Mouse (Mus musculus): ENCODE data around the gene Rbpjl. TPM values are rescaled to one million over a fixed set of nuclear protein-coding genes. Genes with fewer than 3 reads are reported as not detected.

Rbpjl gene
- polyA plus RNA-seq, 1 experiment from 2014 or later: 10.4 TPM

GRCm38 (mm10) chr2:164385927-164386763 lies 16.8 kb upstream of the Rbpjl start:
- H3K4me2 ChIP-seq (ENCODE audit: low read length): peak overlapping the region; percentile 22; the same call in 1 of the 2 replicates
- ATAC-seq (replicated peaks; ENCODE audit: low FRiP score, low TSS enrichment, low read depth) (peak; percentile 66), DNase-seq (ENCODE audit: low spot score) (peak; percentile 58)
- WGBS: 20% methylated on average over 18 of the region's 18 CpGs
- H3K36me3 ChIP-seq (ENCODE audit: control insufficient read depth, insufficient read depth, low read length): no peaks in the 10 kb centered on the region
- peaks cover 9% of the 10 kb centered on the region for H3K4me1 ChIP-seq (replicated peaks; ENCODE audit: control insufficient read depth, insufficient read depth, low read length)
- H3K9me3 ChIP-seq (ENCODE audit: control insufficient read depth, low read length): peaks cover 5% of the 10 kb centered on the region; the same call in 1 of the 2 replicates
- H3K4me3 ChIP-seq (ENCODE audit: low read depth, low read length): no peak overlapping the region
- no peak overlapping the region for H3K27ac ChIP-seq (ENCODE audit: low read depth)
- peaks cover 26% of the 10 kb centered on the region for H3K27me3 ChIP-seq (replicated peaks; ENCODE audit: control insufficient read depth, insufficient read depth, low read length)
- H3K9ac ChIP-seq (ENCODE audit: low read length): no peak overlapping the region

DNA sequence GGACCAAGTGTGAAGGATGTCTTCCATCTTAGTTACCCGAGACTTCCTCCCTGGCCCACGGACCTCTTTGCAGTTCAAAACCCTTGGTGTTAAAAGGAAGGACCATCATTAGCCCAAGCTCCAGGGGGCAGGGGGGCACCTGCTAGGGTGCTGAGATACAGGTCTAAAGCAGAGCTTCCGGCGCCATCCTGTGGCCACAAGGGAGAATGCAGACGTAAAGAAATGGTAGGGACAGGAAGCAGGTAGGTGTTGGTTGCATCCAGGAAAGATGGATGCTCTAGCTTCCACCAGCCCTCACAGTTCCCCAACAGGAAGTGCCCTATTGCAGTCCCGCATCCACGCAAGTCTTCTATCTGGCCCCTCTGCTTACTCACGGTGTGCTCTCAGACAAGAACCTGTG lies 16.0 kb upstream of the Rbpjl start:
- ATAC-seq (replicated peaks; ENCODE audit: low FRiP score, low TSS enrichment, low read depth) (no peak), DNase-seq (ENCODE audit: low spot score) (peak; percentile 60)
- Histone ChIP-seq H3K27ac (ENCODE audit: low read depth) (no peak overlapping the region), H3K9ac (ENCODE audit: low read length) (no peak overlapping the region), H3K27me3 (replicated peaks; ENCODE audit: control insufficient read depth, insufficient read depth, low read length) (peaks cover 26% of the 10 kb centered on the region), H3K4me3 (ENCODE audit: low read depth, low read length) (no peak overlapping the region), H3K36me3 (ENCODE audit: control insufficient read depth, insufficient read depth, low read length) (no peaks in the 10 kb centered on the region), H3K9me3 (ENCODE audit: control insufficient read depth, low read length) (peaks cover 5% of the 10 kb centered on the region; the same call in 1 of the 2 replicates), H3K4me1 (replicated peaks; ENCODE audit: control insufficient read depth, insufficient read depth, low read length) (peaks cover 9% of the 10 kb centered on the region), H3K4me2 (ENCODE audit: low read length) (no peak overlapping the region)
- 15% methylated on average over 8 of the region's 8 CpGs for WGBS

DNA sequence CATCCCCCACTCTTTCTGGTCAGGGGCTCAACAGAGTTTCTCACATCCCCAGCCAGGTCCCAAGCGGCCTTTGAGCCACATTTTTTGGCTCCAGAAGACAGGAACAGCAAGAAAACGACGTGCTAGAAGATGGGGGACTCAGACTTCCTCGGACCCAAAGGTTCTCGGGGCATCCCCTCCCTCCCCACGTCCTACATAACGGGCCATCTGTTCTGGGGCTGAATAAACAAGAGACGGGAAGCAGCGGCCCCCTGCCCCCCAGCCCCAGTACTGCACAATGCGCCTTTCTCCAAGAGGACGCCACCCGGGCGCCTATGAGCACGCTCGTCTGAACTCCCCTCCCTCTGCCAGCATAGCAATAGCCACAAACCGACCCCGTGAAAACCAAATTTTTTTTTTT lies 13.9 kb upstream of the Rbpjl start, which contains the start of gene Slpi:
Gene Slpi (minus strand): TSS at position 76 of the 400 bp plus-strand sequence.
- Histone ChIP-seq H3K9me3 (ENCODE audit: control insufficient read depth, low read length) (peaks cover 5% of the 10 kb centered on the region; the same call in 1 of the 2 replicates), H3K9ac (ENCODE audit: low read length) (peak within 1 kb of the TSS; percentile 51), H3K27ac (ENCODE audit: low read depth) (no peak within 1 kb of the TSS), H3K27me3 (replicated peaks; ENCODE audit: control insufficient read depth, insufficient read depth, low read length) (peaks cover 26% of the 10 kb centered on the region), H3K4me2 (ENCODE audit: low read length) (peak within 1 kb of the TSS; percentile 75), H3K4me3 (ENCODE audit: low read depth, low read length) (peak within 1 kb of the TSS; percentile 43), H3K4me1 (replicated peaks; ENCODE audit: control insufficient read depth, insufficient read depth, low read length) (peaks cover 9% of the 10 kb centered on the region), H3K36me3 (ENCODE audit: control insufficient read depth, insufficient read depth, low read length) (no peaks in the 10 kb centered on the region)
- WGBS: 2% methylated on average over 17 of the region's 17 CpGs
- peak; percentile 48 for ATAC-seq (replicated peaks; ENCODE audit: low FRiP score, low TSS enrichment, low read depth)
- peak; percentile 62 for DNase-seq (ENCODE audit: low spot score)

DNA sequence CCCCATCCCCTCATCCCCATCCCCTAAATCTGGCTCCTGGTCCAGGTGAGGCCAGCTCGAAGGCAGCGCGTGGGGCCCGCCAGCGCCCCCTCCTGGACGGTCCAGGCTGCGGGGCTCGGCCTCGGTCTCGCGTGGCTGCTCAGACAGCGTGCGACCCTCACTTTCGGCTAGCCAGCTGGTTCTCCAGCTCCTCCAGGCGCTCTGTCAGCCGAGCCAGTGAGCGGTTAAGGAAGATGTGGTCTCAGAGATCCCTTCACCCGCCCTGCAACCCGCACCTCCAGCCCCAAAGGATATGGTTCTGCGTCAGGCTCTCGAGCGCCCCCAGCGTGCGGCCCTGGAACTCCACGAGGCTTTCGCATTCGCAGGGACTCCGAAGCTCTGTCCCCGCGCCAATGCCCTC lies 13.4 kb upstream of the Rbpjl start:
- peaks cover 29% of the 10 kb centered on the region for H3K27me3 ChIP-seq (replicated peaks; ENCODE audit: control insufficient read depth, insufficient read depth, low read length)
- DNase-seq (ENCODE audit: low spot score) (peak; percentile 98), ATAC-seq (replicated peaks; ENCODE audit: low FRiP score, low TSS enrichment, low read depth) (peak; percentile 52)
- H3K4me3 ChIP-seq (ENCODE audit: low read depth, low read length): peak overlapping the region; percentile 43
- peak overlapping the region; percentile 75 for H3K4me2 ChIP-seq (ENCODE audit: low read length)
- H3K9ac ChIP-seq (ENCODE audit: low read length): peak overlapping the region; percentile 51
- peaks cover 9% of the 10 kb centered on the region for H3K4me1 ChIP-seq (replicated peaks; ENCODE audit: control insufficient read depth, insufficient read depth, low read length)
- H3K36me3 ChIP-seq (ENCODE audit: control insufficient read depth, insufficient read depth, low read length): no peaks in the 10 kb centered on the region
- no peak overlapping the region for H3K27ac ChIP-seq (ENCODE audit: low read depth)
- peaks cover 5% of the 10 kb centered on the region; the same call in 1 of the 2 replicates for H3K9me3 ChIP-seq (ENCODE audit: control insufficient read depth, low read length)
- 1% methylated on average over 30 of the region's 30 CpGs for WGBS

- 78% methylated on average over 29 of the region's 29 CpGs for WGBS
- H3K4me2 ChIP-seq (ENCODE audit: low read length): no peak overlapping the region
- H3K27ac ChIP-seq (ENCODE audit: low read depth): no peak overlapping the region
- H3K4me3 ChIP-seq (ENCODE audit: low read depth, low read length): no peak overlapping the region
- H3K36me3 ChIP-seq (ENCODE audit: control insufficient read depth, insufficient read depth, low read length): no peaks in the 10 kb centered on the region
- no peak for DNase-seq (ENCODE audit: low spot score)
- ATAC-seq (replicated peaks; ENCODE audit: low FRiP score, low TSS enrichment, low read depth): no peak
- H3K9me3 ChIP-seq (ENCODE audit: control insufficient read depth, low read length): peaks cover 5% of the 10 kb centered on the region; the same call in 1 of the 2 replicates
- H3K9ac ChIP-seq (ENCODE audit: low read length): no peak overlapping the region
- H3K27me3 ChIP-seq (replicated peaks; ENCODE audit: control insufficient read depth, insufficient read depth, low read length): peaks cover 22% of the 10 kb centered on the region
- H3K4me1 ChIP-seq (replicated peaks; ENCODE audit: control insufficient read depth, insufficient read depth, low read length): peaks cover 3% of the 10 kb centered on the region; the same call in 1 of the 2 replicates
These were observed 9.8 kb upstream of the Rbpjl start for GRCm38 (mm10) chr2:164393126-164393525.

DNA sequence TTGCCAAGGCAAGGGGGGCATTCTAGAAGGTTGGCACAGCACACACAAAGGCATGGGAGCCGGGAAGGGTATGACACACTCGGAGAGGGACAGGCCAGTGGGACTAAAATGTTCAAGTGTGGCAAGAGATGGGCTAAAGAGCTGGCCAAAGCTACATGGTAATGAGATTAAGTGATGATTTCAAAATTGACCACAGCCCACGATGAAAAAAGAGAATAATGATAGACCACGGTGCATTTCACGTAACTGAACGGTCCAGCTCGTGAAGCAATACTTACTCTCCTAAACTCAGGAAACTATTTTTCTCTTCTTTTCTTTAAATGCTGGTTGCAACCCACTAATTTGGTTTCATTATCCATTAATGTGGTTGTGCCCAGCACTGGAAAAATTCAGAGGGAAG lies 6.9 kb upstream of the Rbpjl start:
- 94% methylated on average over 7 of the region's 7 CpGs for WGBS
- no peaks in the 10 kb centered on the region for H3K4me1 ChIP-seq (replicated peaks; ENCODE audit: control insufficient read depth, insufficient read depth, low read length)
- no peak overlapping the region for H3K27ac ChIP-seq (ENCODE audit: low read depth)
- DNase-seq (ENCODE audit: low spot score) (no peak), ATAC-seq (replicated peaks; ENCODE audit: low FRiP score, low TSS enrichment, low read depth) (no peak)
- H3K4me3 ChIP-seq (ENCODE audit: low read depth, low read length): no peak overlapping the region
- H3K27me3 ChIP-seq (replicated peaks; ENCODE audit: control insufficient read depth, insufficient read depth, low read length): peaks cover 27% of the 10 kb centered on the region
- no peak overlapping the region for H3K9ac ChIP-seq (ENCODE audit: low read length)
- H3K9me3 ChIP-seq (ENCODE audit: control insufficient read depth, low read length): peaks cover under 1% of the 10 kb centered on the region; the same call in 1 of the 2 replicates
- H3K36me3 ChIP-seq (ENCODE audit: control insufficient read depth, insufficient read depth, low read length): no peaks in the 10 kb centered on the region
- no peak overlapping the region for H3K4me2 ChIP-seq (ENCODE audit: low read length)

- peaks cover 35% of the 10 kb centered on the region for H3K27me3 ChIP-seq (replicated peaks; ENCODE audit: control insufficient read depth, insufficient read depth, low read length)
- no peak for ATAC-seq (replicated peaks; ENCODE audit: low FRiP score, low TSS enrichment, low read depth)
These were observed 6.0 kb upstream of the Rbpjl start for GRCm38 (mm10) chr2:164396911-164397310.

GRCm38 (mm10) chr2:164403396-164404081 lies 598 bp downstream of the Rbpjl start:
- ATAC-seq (replicated peaks; ENCODE audit: low FRiP score, low TSS enrichment, low read depth): no peak
- 20% methylated on average over 14 of the region's 14 CpGs for WGBS
- peaks cover 87% of the 10 kb centered on the region for H3K27me3 ChIP-seq (replicated peaks; ENCODE audit: control insufficient read depth, insufficient read depth, low read length)

More at GRCm38 (mm10) chr2:164396911-164397310, 6.0 kb upstream of the Rbpjl start:
- H3K9ac ChIP-seq (ENCODE audit: low read length): no peak overlapping the region
- no peak overlapping the region for H3K4me2 ChIP-seq (ENCODE audit: low read length)
- no peak overlapping the region for H3K27ac ChIP-seq (ENCODE audit: low read depth)
- DNase-seq (ENCODE audit: low spot score): no peak
- H3K4me1 ChIP-seq (replicated peaks; ENCODE audit: control insufficient read depth, insufficient read depth, low read length): no peaks in the 10 kb centered on the region
- no peaks in the 10 kb centered on the region for H3K36me3 ChIP-seq (ENCODE audit: control insufficient read depth, insufficient read depth, low read length)
- H3K4me3 ChIP-seq (ENCODE audit: low read depth, low read length): no peak overlapping the region
- WGBS: 69% methylated on average over 12 of the region's 12 CpGs
- no peaks in the 10 kb centered on the region for H3K9me3 ChIP-seq (ENCODE audit: control insufficient read depth, low read length)

More at GRCm38 (mm10) chr2:164403396-164404081, 598 bp downstream of the Rbpjl start:
- Histone ChIP-seq H3K9ac (ENCODE audit: low read length) (no peak overlapping the region; the same call in 1 of the 2 replicates), H3K4me3 (ENCODE audit: low read depth, low read length) (peak overlapping the region; percentile 38; the same call in 1 of the 2 replicates), H3K4me2 (ENCODE audit: low read length) (peak overlapping the region; percentile 79), H3K27ac (ENCODE audit: low read depth) (no peak overlapping the region), H3K36me3 (ENCODE audit: control insufficient read depth, insufficient read depth, low read length) (no peaks in the 10 kb centered on the region), H3K9me3 (ENCODE audit: control insufficient read depth, low read length) (no peaks in the 10 kb centered on the region), H3K4me1 (replicated peaks; ENCODE audit: control insufficient read depth, insufficient read depth, low read length) (peaks cover 27% of the 10 kb centered on the region)
- DNase-seq (ENCODE audit: low spot score): no peak
